Mouse (Mus musculus) G1E (cell line): Measurements from ENCODE around the gene Ptdss2. TPM values are rescaled to one million over a fixed set of nuclear protein-coding genes. Genes with fewer than 3 reads are reported as not detected.

Experiments used
- ATAC-seq: 2 replicates; pipeline ENCODE4 v1.8.0; 2016; ENCODE audit warnings: mild to moderate bottlenecking; ENCODE audit not compliant: insufficient number of reproducible peaks, poor library complexity, low FRiP score, severe bottlenecking; ENCODE audit errors: extremely low read depth
- DNase-seq: peaks from one replicate; pipeline ENCODE4 v3.0.0; 2012; ENCODE audit warnings: low spot score
- H3K27me3 ChIP-seq: 2 replicates; pipeline ENCODE4 v1.6.1; 2012; ENCODE audit warnings: mild to moderate bottlenecking, low read length, inconsistent platforms; ENCODE audit not compliant: insufficient read depth
- H3K36me3 ChIP-seq: replicated peaks from 2 replicates; pipeline ENCODE3; 2012; ENCODE audit warnings: mild to moderate bottlenecking, inconsistent platforms
- H3K4me1 ChIP-seq: 2 replicates; pipeline ENCODE4 v1.6.1; 2012; ENCODE audit warnings: low read depth, low read length, inconsistent platforms, mixed read lengths; ENCODE audit not compliant: insufficient read depth
- H3K4me3 ChIP-seq: 2 replicates; pipeline ENCODE4 v1.5.1; 2012; ENCODE audit warnings: low read depth, mild to moderate bottlenecking, inconsistent platforms, low read length, moderate library complexity, mixed read lengths
- H3K9me3 ChIP-seq: replicated peaks from 2 replicates; pipeline ENCODE4 v1.6.1; 2012; ENCODE audit warnings: inconsistent platforms
- CTCF ChIP-seq: IDR thresholded peaks from 2 replicates; pipeline ENCODE4 v1.5.1; 2012; ENCODE audit warnings: low read depth, low read length, inconsistent platforms, mixed read lengths
- GATA1 ChIP-seq: IDR thresholded peaks from 2 replicates; pipeline ENCODE4 v1.6.1; 2012; ENCODE audit warnings: borderline replicate concordance, low read length, inconsistent platforms, mixed read lengths
- GATA2 ChIP-seq: IDR thresholded peaks from 2 replicates; pipeline ENCODE4 v1.6.1; 2012; ENCODE audit warnings: low read depth, low read length, inconsistent platforms, borderline replicate concordance
- POLR2AphosphoS5 ChIP-seq: IDR thresholded peaks from 2 replicates; pipeline ENCODE4 v1.6.1; 2012; ENCODE audit warnings: low read depth, low read length, inconsistent platforms; ENCODE audit not compliant: insufficient replicate concordance
- TAL1 ChIP-seq: conservative IDR thresholded peaks from 2 replicates; pipeline ENCODE4 v1.6.1; 2012; ENCODE audit warnings: low read depth, low read length, inconsistent platforms, mixed read lengths
- polyA plus RNA-seq: library from polyadenylated mRNA; stranded (reverse); fragments of >175 nt; gene quantifications from 2 replicates; pipeline ENCODE4 v1.2.3, GENCODE M21; 2012
- total RNA-seq, 2 experiments: library from RNA; stranded (forward) in 1 of 2; stranded (reverse) in 1 of 2; fragments of 200-1000 nt in 1 of 2; fragments of >200 nt in 1 of 2; fragmentation: Nextera tagmentation in 1 of 2; gene quantifications; 2 replicates each; pipeline ENCODE4 v1.2.3; 2014 to 2017

Ptdss2 gene
- total and polyA plus RNA-seq, 3 experiments, result 4.5 to 43.3 (median 29.4) TPM

DNA sequence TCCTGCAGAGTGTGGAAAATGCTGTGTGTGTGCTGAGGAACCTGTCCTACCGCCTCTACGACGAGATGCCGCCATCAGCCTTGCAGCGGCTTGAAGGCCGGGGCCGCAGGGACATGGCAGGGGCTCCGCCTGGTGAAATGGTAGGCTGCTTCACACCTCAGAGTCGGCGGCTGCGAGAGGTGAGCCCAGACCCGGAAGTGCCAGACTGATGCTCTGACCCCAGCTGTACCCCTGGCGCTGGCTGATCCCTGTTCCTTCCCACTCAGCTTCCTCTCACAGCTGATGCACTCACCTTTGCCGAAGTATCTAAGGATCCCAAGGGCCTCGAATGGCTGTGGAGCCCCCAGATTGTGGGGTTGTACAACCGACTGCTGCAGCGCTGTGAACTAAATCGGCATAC lies 33.7 kb upstream of the Ptdss2 start:
- Histone ChIP-seq H3K36me3 (peaks cover 19% of the 10 kb centered on the region), H3K4me1 (peaks cover 25% of the 10 kb centered on the region), H3K27me3 (peaks cover 35% of the 10 kb centered on the region; the same call in 1 of the 2 replicates), H3K4me3 (no peak overlapping the region), H3K9me3 (no peaks in the 10 kb centered on the region)
- TF ChIP-seq GATA2 (no peak), TAL1 (no peak), CTCF (no peak), GATA1 (no peak), POLR2AphosphoS5 (no peak)
- ATAC-seq (no peak), DNase-seq (no peak)

DNA sequence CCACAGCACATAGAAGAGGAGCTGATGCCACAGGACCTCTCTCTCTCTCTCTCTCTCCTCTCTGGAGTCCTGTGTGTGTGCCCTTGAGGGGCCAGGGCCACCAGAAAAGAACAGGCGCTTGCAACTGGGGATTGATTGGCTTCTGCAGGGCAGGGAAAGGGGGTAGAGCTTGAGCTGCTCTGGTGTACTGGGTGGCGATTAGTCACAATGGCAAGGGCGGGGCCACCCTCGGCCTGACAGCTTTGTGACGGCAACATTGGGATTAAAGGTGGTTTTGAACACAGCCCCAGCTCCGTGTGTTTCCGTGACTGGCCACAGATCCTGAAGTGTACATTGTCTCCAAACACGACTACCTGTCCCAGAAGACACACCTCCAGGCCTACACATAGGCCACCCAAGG lies 32.0 kb upstream of the Ptdss2 start:
- no peak for TF ChIP-seq CTCF
- TF ChIP-seq POLR2AphosphoS5, result no peak
- no peak for TF ChIP-seq GATA1
- no peak for TF ChIP-seq GATA2
- TF ChIP-seq TAL1, result no peak
- DNase-seq (no peak), ATAC-seq (no peak)
- Histone ChIP-seq H3K36me3 (peaks cover 35% of the 10 kb centered on the region), H3K4me3 (no peak overlapping the region), H3K27me3 (peaks cover 31% of the 10 kb centered on the region; the same call in 1 of the 2 replicates), H3K4me1 (peaks cover 29% of the 10 kb centered on the region), H3K9me3 (no peaks in the 10 kb centered on the region)

GRCm38 (mm10) chr7:141092051-141092735 lies 30.0 kb upstream of the Ptdss2 start:
- peak; percentile 84 for DNase-seq
- Histone ChIP-seq H3K4me3 (peak overlapping the region; percentile 22; the same call in 1 of the 2 replicates), H3K27me3 (peaks cover 26% of the 10 kb centered on the region; the same call in 1 of the 2 replicates), H3K4me1 (peaks cover 49% of the 10 kb centered on the region), H3K9me3 (no peaks in the 10 kb centered on the region), H3K36me3 (peaks cover 35% of the 10 kb centered on the region)
- no peak for TF ChIP-seq GATA2
- TF ChIP-seq TAL1, result no peak
- TF ChIP-seq GATA1, result no peak
- TF ChIP-seq POLR2AphosphoS5, result no peak
- no peak for TF ChIP-seq CTCF
- ATAC-seq, result peak; percentile 89

DNA sequence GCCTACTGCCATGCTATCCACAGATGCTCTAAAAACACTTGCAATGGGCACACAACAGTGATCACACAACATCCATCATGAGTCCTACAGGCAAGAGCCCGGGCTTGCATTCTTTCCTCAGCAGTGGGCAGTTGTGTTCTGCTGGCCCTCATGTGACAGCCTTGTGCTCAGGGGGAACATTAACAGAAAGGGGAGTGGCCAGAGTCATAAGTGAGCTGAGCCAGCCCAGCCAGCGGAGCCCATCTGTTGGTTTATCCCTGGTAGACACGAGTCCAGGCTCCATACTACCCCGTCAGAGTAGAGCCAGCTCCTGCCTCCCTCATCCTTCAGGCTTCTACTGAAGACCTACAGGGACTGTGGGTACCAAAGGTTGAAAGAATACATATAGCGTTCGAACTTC lies 28.2 kb upstream of the Ptdss2 start:
- no peak for TF ChIP-seq TAL1
- TF ChIP-seq GATA2, result no peak
- no peak for TF ChIP-seq CTCF
- no peak for TF ChIP-seq POLR2AphosphoS5
- Histone ChIP-seq H3K36me3 (peaks cover 35% of the 10 kb centered on the region), H3K27me3 (peaks cover 9% of the 10 kb centered on the region; the same call in 1 of the 2 replicates), H3K9me3 (no peaks in the 10 kb centered on the region), H3K4me1 (peaks cover 51% of the 10 kb centered on the region), H3K4me3 (no peak overlapping the region)
- DNase-seq (no peak), ATAC-seq (no peak)

DNA sequence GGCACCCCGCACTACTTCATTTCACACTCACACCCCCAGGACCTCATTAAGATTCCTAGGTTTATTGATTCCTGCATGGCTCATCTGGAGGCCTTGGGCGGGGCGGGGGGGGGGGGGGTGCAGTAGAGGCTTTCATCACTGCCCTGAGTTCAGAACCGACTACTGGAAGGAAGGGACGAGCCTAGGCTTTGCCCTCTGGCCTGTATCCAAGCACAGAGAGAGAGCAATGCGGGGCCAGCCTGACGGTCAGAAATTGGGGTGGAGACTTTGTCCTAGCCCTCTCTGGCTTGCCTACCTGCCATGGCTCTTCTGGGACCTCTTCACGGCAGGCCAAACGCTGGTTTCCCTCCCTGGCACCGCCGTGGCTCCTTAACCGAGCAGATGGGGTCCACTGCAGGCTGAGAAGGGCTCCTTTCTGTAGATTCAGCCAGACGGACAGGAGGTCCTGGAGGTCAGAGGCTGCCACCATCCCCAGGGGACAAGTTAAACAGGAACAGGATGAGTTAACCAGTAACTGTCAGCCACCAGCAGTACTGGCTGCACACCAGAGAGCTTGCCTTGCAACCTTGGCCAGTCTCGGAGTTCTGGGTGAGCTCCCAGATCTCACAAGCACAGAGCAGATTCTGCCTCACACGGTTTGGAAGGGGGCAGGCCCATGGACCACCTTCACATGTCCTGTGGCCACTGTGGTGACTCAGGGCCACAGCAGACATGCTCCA lies 27.5 kb upstream of the Ptdss2 start:
- Histone ChIP-seq H3K4me1 (peaks cover 51% of the 10 kb centered on the region), H3K36me3 (peaks cover 35% of the 10 kb centered on the region), H3K9me3 (no peaks in the 10 kb centered on the region), H3K4me3 (no peak overlapping the region), H3K27me3 (peaks cover 5% of the 10 kb centered on the region; the same call in 1 of the 2 replicates)
- no peak for DNase-seq
- TF ChIP-seq GATA2 (no peak), POLR2AphosphoS5 (no peak), CTCF (no peak), TAL1 (no peak), GATA1 (no peak)
- ATAC-seq, result no peak

DNA sequence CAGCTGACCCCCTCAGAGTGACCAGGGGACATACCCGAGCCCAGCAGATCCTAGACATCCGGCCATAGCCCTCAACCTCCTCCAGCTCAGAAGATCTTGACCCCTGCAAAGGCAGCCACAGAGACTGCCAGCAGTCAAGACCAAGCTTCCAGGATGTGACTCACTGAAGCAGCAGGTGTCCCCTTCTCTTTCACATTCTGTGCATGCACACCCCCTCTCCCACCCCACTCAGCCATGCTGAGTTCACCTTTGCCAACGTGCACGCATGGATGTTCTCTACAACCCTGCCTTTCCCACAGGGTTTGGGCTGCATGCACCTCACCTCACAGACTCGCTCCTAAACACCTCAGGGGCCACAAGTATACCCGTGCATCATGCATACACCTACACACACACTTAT lies 26.2 kb upstream of the Ptdss2 start:
- no peak for TF ChIP-seq POLR2AphosphoS5
- TF ChIP-seq GATA1, result no peak
- no peak for TF ChIP-seq TAL1
- no peak for TF ChIP-seq GATA2
- TF ChIP-seq CTCF, result no peak
- DNase-seq (no peak), ATAC-seq (no peak)
- H3K36me3 ChIP-seq, result peaks cover 35% of the 10 kb centered on the region
- H3K9me3 ChIP-seq, result no peaks in the 10 kb centered on the region
- H3K4me1 ChIP-seq, result peaks cover 44% of the 10 kb centered on the region
- H3K27me3 ChIP-seq, result peaks cover 13% of the 10 kb centered on the region
- peak overlapping the region; percentile 69 for H3K4me3 ChIP-seq
